Mouse (Mus musculus) hindbrain, postnatal 0 days (tissue): ENCODE measurements around the gene Snx27. TPM values are rescaled to one million over a fixed set of nuclear protein-coding genes. Genes with fewer than 3 reads are reported as not detected.

Source experiments
- ATAC-seq: fragments of 200-750 bp; cut with Nextera tagmentation; 2 replicates; pipeline ENCODE4 v1.8.0; 2017; ENCODE audit warnings: mild to moderate bottlenecking, moderate TSS enrichment, moderate library complexity
- DNase-seq: peaks from one replicate; pipeline ENCODE4 v3.0.0-alpha.2; 2015; ENCODE audit warnings: low spot score
- H3K27ac ChIP-seq: fragments of 300-500 bp; sonication (generic); 2 replicates; pipeline ENCODE4 v1.5.1; 2014; ENCODE audit warnings: mild to moderate bottlenecking
- H3K27me3 ChIP-seq: fragments of 300-500 bp; sonication (generic); 2 replicates; pipeline ENCODE4 v1.6.1; 2014; ENCODE audit warnings: low read length, mixed read lengths; ENCODE audit not compliant: insufficient read depth
- H3K36me3 ChIP-seq: fragments of 300-500 bp; sonication (generic); 2 replicates; pipeline ENCODE4 v1.6.1; 2014; ENCODE audit warnings: low read length, mixed read lengths; ENCODE audit not compliant: insufficient read depth
- H3K4me1 ChIP-seq: fragments of 300-500 bp; sonication (generic); 2 replicates; pipeline ENCODE4 v1.6.1; 2014; ENCODE audit warnings: antibody characterized with exemption, low read length, mixed read lengths; ENCODE audit not compliant: insufficient read depth
- H3K4me2 ChIP-seq: fragments of 300-500 bp; sonication (generic); 2 replicates; pipeline ENCODE4 v1.6.1; 2014; ENCODE audit warnings: low read depth, mild to moderate bottlenecking, low read length, moderate library complexity, mixed read lengths
- H3K4me3 ChIP-seq: fragments of 300-500 bp; sonication (generic); 2 replicates; pipeline ENCODE4 v1.5.1; 2014; ENCODE audit warnings: low read length
- H3K9ac ChIP-seq: fragments of 300-500 bp; sonication (generic); replicated peaks from 2 replicates; pipeline ENCODE4 v1.6.1; 2014; ENCODE audit warnings: mild to moderate bottlenecking, low read length, moderate library complexity, mixed read lengths
- H3K9me3 ChIP-seq: fragments of 300-500 bp; sonication (generic); 2 replicates; pipeline ENCODE4 v1.6.1; 2016; ENCODE audit warnings: low read length, mixed read lengths
- CTCF ChIP-seq: IDR thresholded peaks from 2 replicates; pipeline ENCODE4 v1.5.1; 2016; ENCODE audit warnings: antibody characterized with exemption, control low read depth, low read depth
- WGBS: fragments of 180-500 bp; shearing (Covaris S2); extraction: QIAGEN DNeasy Blood & Tissue Kit; methylation state at CpG from one replicate; pipeline ENCODE4 v1.1.7; 2014; 5-methylcytosine and 5-hydroxymethylcytosine counted together
- polyA plus RNA-seq: library from polyadenylated mRNA; unstranded; fragments of >200 nt; fragmentation: Nextera tagmentation; extraction: Ambion mirVana; gene quantifications from 2 replicates; pipeline ENCODE4 v1.2.1, GENCODE M21; 2015
- total RNA-seq: library from RNA; depleted of rRNA; stranded (reverse); fragments of >200 nt; gene quantifications from 2 replicates; pipeline ENCODE4 v1.2.3, GENCODE M21; 2014

Snx27 gene
- total and polyA plus RNA-seq, 2 experiments from 2014 or later: 71.3 to 81.7 TPM

GRCm38 (mm10) chr3:94613258-94613878, 30.9 kb upstream of the Snx27 start:
- Histone ChIP-seq H3K4me2 (no peak overlapping the region), H3K36me3 (no peaks in the 10 kb centered on the region), H3K9me3 (no peaks in the 10 kb centered on the region), H3K9ac (no peak overlapping the region), H3K4me1 (no peaks in the 10 kb centered on the region), H3K27ac (no peak overlapping the region), H3K27me3 (no peaks in the 10 kb centered on the region), H3K4me3 (no peak overlapping the region)
- 59% methylated on average over 7 of the region's 7 CpGs for WGBS
- peak; percentile 11 for DNase-seq
- 0 out of 2 replicates have a peak, but pooled peaks have one; percentile 45 for ATAC-seq
- no peak for TF ChIP-seq CTCF

GRCm38 (mm10) chr3:94612274-94612673, 29.8 kb upstream of the Snx27 start:
- WGBS: 85% methylated on average over 1 of the region's 1 CpGs
- Histone ChIP-seq H3K36me3 (no peaks in the 10 kb centered on the region), H3K4me3 (no peak overlapping the region), H3K27ac (no peak overlapping the region), H3K9me3 (no peaks in the 10 kb centered on the region), H3K4me2 (no peak overlapping the region), H3K27me3 (no peaks in the 10 kb centered on the region), H3K9ac (no peak overlapping the region), H3K4me1 (no peaks in the 10 kb centered on the region)
- no peak for ATAC-seq
- DNase-seq: no peak
- no peak for TF ChIP-seq CTCF

GRCm38 (mm10) chr3:94611834-94612233, 29.3 kb upstream of the Snx27 start:
- H3K4me2 ChIP-seq: no peak overlapping the region
- no peaks in the 10 kb centered on the region for H3K27me3 ChIP-seq
- WGBS: 75% methylated on average over 5 of the region's 5 CpGs
- ATAC-seq (no peak), DNase-seq (no peak)
- H3K9me3 ChIP-seq: no peaks in the 10 kb centered on the region
- no peaks in the 10 kb centered on the region for H3K4me1 ChIP-seq
- H3K4me3 ChIP-seq: no peak overlapping the region
- no peak for TF ChIP-seq CTCF
- H3K36me3 ChIP-seq: no peaks in the 10 kb centered on the region
- H3K9ac ChIP-seq: no peak overlapping the region
- H3K27ac ChIP-seq: peak overlapping the region; percentile 22; the same call in 1 of the 2 replicates

GRCm38 (mm10) chr3:94611343-94611742, 28.8 kb upstream of the Snx27 start:
- Histone ChIP-seq H3K27ac (peak overlapping the region; percentile 22; the same call in 1 of the 2 replicates), H3K27me3 (no peaks in the 10 kb centered on the region), H3K4me1 (no peaks in the 10 kb centered on the region), H3K4me2 (no peak overlapping the region), H3K4me3 (no peak overlapping the region), H3K9ac (no peak overlapping the region), H3K9me3 (no peaks in the 10 kb centered on the region), H3K36me3 (no peaks in the 10 kb centered on the region)
- peak; percentile 39; the same call in 1 of the 2 replicates for ATAC-seq
- DNase-seq: peak; percentile 48
- 43% methylated on average over 4 of the region's 4 CpGs for WGBS
- no peak for TF ChIP-seq CTCF

- H3K4me3 ChIP-seq: no peak overlapping the region
- no peaks in the 10 kb centered on the region for H3K27me3 ChIP-seq
- no peak for DNase-seq
- H3K9me3 ChIP-seq: no peaks in the 10 kb centered on the region
- no peak for TF ChIP-seq CTCF
- H3K9ac ChIP-seq: no peak overlapping the region
- WGBS: 70% methylated on average over 2 of the region's 2 CpGs
- no peak overlapping the region for H3K4me2 ChIP-seq
- peak overlapping the region; percentile 22; the same call in 1 of the 2 replicates for H3K27ac ChIP-seq
- ATAC-seq: no peak
- H3K4me1 ChIP-seq: no peaks in the 10 kb centered on the region
- no peaks in the 10 kb centered on the region for H3K36me3 ChIP-seq
Observed at GRCm38 (mm10) chr3:94610581-94610980, 28.1 kb upstream of the Snx27 start.

- Histone ChIP-seq H3K4me3 (no peak overlapping the region), H3K9me3 (no peaks in the 10 kb centered on the region)
Observed at GRCm38 (mm10) chr3:94609621-94610020, 27.1 kb upstream of the Snx27 start.

GRCm38 (mm10) chr3:94601959-94602358, 19.4 kb upstream of the Snx27 start:
- no peaks in the 10 kb centered on the region for H3K9me3 ChIP-seq
- peak; percentile 72 for DNase-seq
- H3K27ac ChIP-seq: no peak overlapping the region
- peak; percentile 27; the same call in 1 of the 2 replicates for ATAC-seq
- H3K4me2 ChIP-seq: no peak overlapping the region
- H3K4me1 ChIP-seq: no peaks in the 10 kb centered on the region
- H3K27me3 ChIP-seq: no peaks in the 10 kb centered on the region
- H3K4me3 ChIP-seq: no peak overlapping the region
- no peak overlapping the region for H3K9ac ChIP-seq
- 3% methylated on average over 4 of the region's 4 CpGs for WGBS
- peak; percentile 78 for TF ChIP-seq CTCF
- no peaks in the 10 kb centered on the region for H3K36me3 ChIP-seq

More at GRCm38 (mm10) chr3:94609621-94610020, 27.1 kb upstream of the Snx27 start:
- Histone ChIP-seq H3K27me3 (no peaks in the 10 kb centered on the region), H3K4me2 (no peak overlapping the region), H3K36me3 (no peaks in the 10 kb centered on the region), H3K27ac (no peak overlapping the region), H3K4me1 (no peaks in the 10 kb centered on the region), H3K9ac (no peak overlapping the region)
- no peak for TF ChIP-seq CTCF
- WGBS: 88% methylated on average over 3 of the region's 3 CpGs
- DNase-seq (no peak), ATAC-seq (no peak)
